Mouse (Mus musculus): ENCODE measurements around the gene Tex45. TPM values are rescaled to one million over a fixed set of nuclear protein-coding genes. Genes with fewer than 3 reads are reported as not detected.

The Tex45 gene
- polyA plus RNA-seq (2017; shearing (Covaris generic)) = not detected

DNA sequence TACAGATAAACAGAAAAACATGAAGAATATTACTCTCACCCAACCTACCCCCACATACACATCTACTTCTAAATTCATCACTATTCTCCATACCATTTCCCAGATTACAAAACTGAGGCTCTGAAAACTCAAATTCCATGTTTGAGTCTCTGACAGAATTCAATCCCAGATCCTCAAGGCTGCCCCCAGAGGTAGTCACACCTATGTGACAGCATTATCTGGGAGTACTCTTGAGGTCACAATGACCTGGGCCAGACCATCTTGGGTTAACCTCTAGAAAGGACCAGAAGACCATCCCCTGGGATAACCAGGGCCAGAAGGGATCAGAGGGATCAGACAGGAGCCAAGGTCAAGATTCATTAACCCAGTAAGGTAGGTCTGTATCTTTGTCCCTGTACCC, at the start of gene Tex45:
Tex45 (plus strand) TSS at position 301 of the 400 bp plus-strand sequence.

DNA sequence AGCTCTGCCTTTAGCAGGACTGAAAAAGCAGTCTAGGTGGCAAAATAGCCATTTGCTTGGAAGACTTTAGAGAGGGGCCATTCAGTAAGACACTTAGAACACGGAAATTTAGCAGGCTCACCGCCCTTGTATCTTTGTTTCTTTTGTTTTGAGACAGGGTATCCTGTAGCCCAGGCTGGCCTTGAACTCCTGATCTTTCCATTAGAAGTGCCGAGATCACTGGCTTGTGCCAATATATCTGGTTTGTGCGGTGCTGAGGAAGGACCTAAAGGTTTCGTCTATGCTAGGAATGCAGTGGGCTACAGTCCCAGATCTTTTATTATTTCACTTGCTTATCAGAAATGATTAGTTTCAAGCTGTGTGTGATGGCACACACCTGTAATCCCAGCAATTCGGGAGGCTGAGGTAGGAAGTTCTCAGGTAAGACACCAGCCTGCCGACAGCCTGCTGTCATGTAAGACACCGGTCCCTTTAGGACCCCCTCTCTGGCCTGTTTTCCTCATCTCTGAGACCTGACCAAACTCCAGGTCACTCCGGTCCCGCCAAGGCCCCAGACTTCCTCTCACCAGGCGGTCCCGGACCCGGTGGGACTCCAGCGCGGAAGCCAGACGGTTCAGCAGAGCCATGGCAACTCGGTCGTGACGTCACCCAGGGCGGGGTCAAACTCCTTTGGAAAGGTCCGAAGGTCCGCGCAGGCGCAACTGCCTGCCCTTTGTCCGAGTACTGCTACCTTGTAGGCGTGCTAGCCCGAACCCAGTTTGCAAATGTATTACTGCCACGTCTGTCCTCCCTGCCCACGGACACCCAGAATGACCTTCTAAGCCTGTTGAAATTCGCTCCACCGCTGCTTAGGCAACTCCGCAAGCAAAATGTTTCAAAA, 3.4 kb upstream of the Tex45 start, which contains the start of gene Pex11g:
Pex11g (minus strand) TSS at position 675 of the 880 bp plus-strand sequence.

GRCm38 (mm10) chr8:3492901-3493844, 22.5 kb downstream of the Tex45 start, which contains the start of gene Zfp358:
TSS of gene Zfp358 (plus strand) at chr8:3493138.

GRCm38 (mm10) chr8:3500235-3501090, 29.8 kb downstream of the Tex45 start, which contains the start of gene Mcoln1:
TSS of gene Mcoln1 (plus strand) at chr8:3500457.

DNA sequence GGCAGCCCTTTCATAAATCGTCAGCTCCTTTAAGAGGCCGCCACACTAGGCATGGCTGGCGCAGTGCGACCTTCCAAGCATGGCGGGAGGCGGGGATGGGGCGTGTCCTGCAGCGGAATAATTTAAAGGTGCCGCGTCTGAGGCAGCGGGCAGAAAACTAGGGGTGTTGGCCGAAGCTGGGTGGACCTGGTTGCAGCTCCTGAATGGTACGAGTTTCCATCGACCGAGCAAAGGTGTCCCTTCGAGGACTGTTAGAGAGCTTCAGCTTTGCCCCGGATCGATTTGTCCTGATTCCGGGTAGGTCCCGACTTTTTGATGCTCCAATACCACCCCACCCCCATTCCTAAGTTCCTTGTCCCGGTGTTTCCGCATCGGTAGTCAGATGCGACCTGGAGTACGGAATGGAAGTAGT, 44.6 kb downstream of the Tex45 start, which contains the start of gene Pnpla6:
Pnpla6 (plus strand) TSS at position 125 of the 412 bp plus-strand sequence.

Other genes starting within 250 kb of the Tex45 start
- 28.5 TPM for gene Insr, start 191.2 kb upstream of the Tex45 start, polyA plus RNA-seq (2017; shearing (Covaris generic))
- gene A430078G23Rik, start 117.4 kb upstream of the Tex45 start, polyA plus RNA-seq (2017; shearing (Covaris generic)) = 73.8 TPM
- gene Arhgef18, start 77.9 kb upstream of the Tex45 start, polyA plus RNA-seq (2017; shearing (Covaris generic)) = 60.8 TPM
- 6.0 TPM for gene Pex11g, start 3.2 kb upstream of the Tex45 start, polyA plus RNA-seq (2017; shearing (Covaris generic))
- 4.7 TPM for gene Zfp358, start 22.3 kb downstream of the Tex45 start, polyA plus RNA-seq (2017; shearing (Covaris generic))
- 44.5 TPM for gene Mcoln1, start 29.6 kb downstream of the Tex45 start, polyA plus RNA-seq (2017; shearing (Covaris generic))
- 64.1 TPM for gene Pnpla6, start 44.5 kb downstream of the Tex45 start, polyA plus RNA-seq (2017; shearing (Covaris generic))
- not detected for gene C330021F23Rik, start 97.1 kb downstream of the Tex45 start, polyA plus RNA-seq (2017; shearing (Covaris generic))
- 0.13 TPM for gene Camsap3, start 116.4 kb downstream of the Tex45 start, polyA plus RNA-seq (2017; shearing (Covaris generic))
- gene Xab2, start 150.5 kb downstream of the Tex45 start, polyA plus RNA-seq (2017; shearing (Covaris generic)) = 137 TPM
- 127 TPM for gene Pet100, start 150.7 kb downstream of the Tex45 start, polyA plus RNA-seq (2017; shearing (Covaris generic))
- gene Pcp2, start 154.7 kb downstream of the Tex45 start, polyA plus RNA-seq (2017; shearing (Covaris generic)) = not detected
- gene Stxbp2, start 160.1 kb downstream of the Tex45 start, polyA plus RNA-seq (2017; shearing (Covaris generic)) = 231 TPM
- gene Retn, start 184.9 kb downstream of the Tex45 start, polyA plus RNA-seq (2017; shearing (Covaris generic)) = not detected
- gene Mcemp1, start 194.9 kb downstream of the Tex45 start, polyA plus RNA-seq (2017; shearing (Covaris generic)) = not detected
- not detected for gene Fcor, start 201.5 kb downstream of the Tex45 start, polyA plus RNA-seq (2017; shearing (Covaris generic))
- gene Trappc5, start 205.4 kb downstream of the Tex45 start, polyA plus RNA-seq (2017; shearing (Covaris generic)) = 40.6 TPM
- gene Fcer2a, start 223.3 kb downstream of the Tex45 start, polyA plus RNA-seq (2017; shearing (Covaris generic)) = 3.1 TPM
- not detected for gene Clec4g, start 249.8 kb downstream of the Tex45 start, polyA plus RNA-seq (2017; shearing (Covaris generic))

Data from inflammation-experienced regulatory T-cells, adult 16 weeks (primary cell).